Mouse (Mus musculus) spleen, adult 10 weeks (tissue): ENCODE results near the gene Helz2. TPM values are rescaled to one million over a fixed set of nuclear protein-coding genes. Genes with fewer than 3 reads are reported as not detected.

Experiments used
- polyA plus RNA-seq: library from polyadenylated mRNA; stranded (reverse); fragments of 350-450 nt; fragmentation: Illumina TruSeq; extraction: RNeasy Lipid Tissue Mini Kit (QIAGEN cat#74804); gene quantifications from one replicate; pipeline ENCODE4 v1.2.3, GENCODE M21; 2015; ENCODE audit warnings: low replicate concordance; ENCODE audit not compliant: insufficient read depth

Gene Helz2
- 71.7 TPM for polyA plus RNA-seq

GRCm38 (mm10) chr2:181241602-181242313, at the start of gene Helz2:
Gene Helz2, minus strand, starts transcription at chr2:181242027.

GRCm38 (mm10) chr2:181287958-181288350, 46.1 kb upstream of the Helz2 start, which contains the start of gene Gmeb2:
Gene Gmeb2, minus strand, starts transcription at chr2:181288035.

GRCm38 (mm10) chr2:181219538-181220216, 22.1 kb downstream of the Helz2 start, which contains the start of gene Fndc11:
Gene Fndc11, plus strand, starts transcription at chr2:181220013.

GRCm38 (mm10) chr2:181213021-181213445, 28.8 kb downstream of the Helz2 start, which contains the start of gene Srms:
Gene Srms, minus strand, starts transcription at chr2:181213185.

GRCm38 (mm10) chr2:181202422-181202821, 39.4 kb downstream of the Helz2 start, which contains the start of gene Ptk6:
Gene Ptk6, minus strand, starts transcription at chr2:181202789.

GRCm38 (mm10) chr2:181187121-181188000, 54.5 kb downstream of the Helz2 start, which contains the start of gene Ppdpf:
Gene Ppdpf, plus strand, starts transcription at chr2:181187247.

Other genes with a start within 250 kb of the Helz2 start
- gene Chrna4, start 198.5 kb downstream of the Helz2 start, polyA plus RNA-seq, result not detected
- not detected for gene Kcnq2, start 106.7 kb downstream of the Helz2 start, polyA plus RNA-seq
- not detected for gene Eef1a2, start 85.0 kb downstream of the Helz2 start, polyA plus RNA-seq
- 97.7 TPM for gene Ppdpf, start 54.8 kb downstream of the Helz2 start, polyA plus RNA-seq
- gene Ptk6, start 39.2 kb downstream of the Helz2 start, polyA plus RNA-seq, result 0.48 TPM
- gene Srms, start 28.8 kb downstream of the Helz2 start, polyA plus RNA-seq, result 0.75 TPM
- gene Fndc11, start 22.0 kb downstream of the Helz2 start, polyA plus RNA-seq, result not detected
- 38.0 TPM for gene Gmeb2, start 46.0 kb upstream of the Helz2 start, polyA plus RNA-seq
- not detected for gene Stmn3, start 72.5 kb upstream of the Helz2 start, polyA plus RNA-seq
- 63.2 TPM for gene Rtel1, start 77.7 kb upstream of the Helz2 start, polyA plus RNA-seq
- 30.7 TPM for gene Zgpat, start 122.9 kb upstream of the Helz2 start, polyA plus RNA-seq
- gene Arfrp1, start 123.4 kb upstream of the Helz2 start, polyA plus RNA-seq, result 122 TPM
- gene Lime1, start 138.1 kb upstream of the Helz2 start, polyA plus RNA-seq, result 43.1 TPM
- gene Zbtb46, start 217.4 kb upstream of the Helz2 start, polyA plus RNA-seq, result 23.9 TPM